Mouse (Mus musculus) bone marrow macrophage, adult 2 months (primary cell): ENCODE data around the gene Kdm8.

ENCODE experiments used
- CTCF ChIP-seq: IDR thresholded peaks from 2 replicates; pipeline ENCODE4 v1.5.1; 2012; ENCODE audit warnings: low read depth, mild to moderate bottlenecking, low read length, moderate library complexity
- POLR2A ChIP-seq: IDR thresholded peaks from 2 replicates; pipeline ENCODE4 v1.6.1; 2012; ENCODE audit warnings: mild to moderate bottlenecking, low read depth, low read length, borderline replicate concordance

DNA sequence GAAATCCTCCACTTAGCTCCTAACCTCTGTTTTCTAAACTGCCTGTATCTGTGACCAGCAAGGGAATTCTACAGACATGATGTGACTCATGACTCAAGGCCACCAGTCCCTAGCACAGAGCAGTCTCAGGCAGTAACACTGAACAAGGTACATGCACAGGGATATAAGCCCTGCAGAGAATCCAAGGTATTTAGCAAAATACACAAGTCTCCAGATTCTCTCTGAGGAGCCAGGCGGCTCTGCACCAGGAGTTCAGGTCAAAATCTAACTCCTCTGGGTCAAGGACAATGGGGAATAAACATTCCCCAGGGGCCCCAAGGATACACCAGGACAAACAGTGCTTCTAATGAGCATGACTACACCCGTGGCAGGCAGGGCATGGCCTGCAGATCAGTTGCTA lies 38.4 kb downstream of the Kdm8 start:
- TF ChIP-seq CTCF (no peak), POLR2A (no peak)
